Mouse (Mus musculus) central nervous system, embryonic 18 days (tissue): ENCODE data around the gene Aadac. TPM values are rescaled to one million over a fixed set of nuclear protein-coding genes. Genes with fewer than 3 reads are reported as not detected.

Experiments used
- polyA plus RNA-seq: library from polyadenylated mRNA; depleted of rRNA; stranded (reverse); fragments of >200 nt; gene quantifications from 2 replicates; pipeline ENCODE4 v1.2.3, GENCODE M21; 2012; rRNA removed

Aadac gene
- polyA plus RNA-seq = 0.04 TPM in 1 of 2 replicates, not detected in the other

GRCm38 (mm10) chr3:60025417-60025816 is at the start of gene Aadac:
Aadac (plus strand) TSS chr3:60025717.

GRCm38 (mm10) chr3:60006443-60006842 is 19.1 kb upstream of the Aadac start, which contains the start of gene Aadacl2:
Aadacl2 (plus strand) TSS chr3:60006743.

GRCm38 (mm10) chr3:60081648-60082047 is 56.1 kb downstream of the Aadac start, which contains the start of gene Sucnr1:
Sucnr1 (plus strand) TSS chr3:60081869.

Other genes starting within 250 kb of the Aadac start
- not detected in 2 replicates for gene Gm8298, start 164.7 kb upstream of the Aadac start, polyA plus RNA-seq
- not detected in 2 replicates for gene C130079G13Rik, start 100.5 kb upstream of the Aadac start, polyA plus RNA-seq
- gene Aadacl2, start 19.0 kb upstream of the Aadac start, polyA plus RNA-seq = not detected in 2 replicates
- gene Sucnr1, start 56.2 kb downstream of the Aadac start, polyA plus RNA-seq = 0.08 TPM in 1 of 2 replicates, not detected in the other